Mouse (Mus musculus) stomach, postnatal 0 days (tissue): ENCODE measurements at regions not wholly inside any gene's neighbourhood (a gene's known extent, or its start where the extent isn't known, plus 50 kb on each side); places are given as distances from the start of the nearest gene placed in this dataset.

Experiments used
- CTCF ChIP-seq: IDR thresholded peaks from 2 replicates; pipeline ENCODE4 v1.5.1; 2016; ENCODE audit warnings: antibody characterized with exemption, low read depth, mild to moderate bottlenecking, moderate library complexity
- EP300 ChIP-seq: optimal IDR thresholded peaks from 2 replicates; pipeline ENCODE3; 2016; ENCODE audit warnings: antibody characterized with exemption

DNA sequence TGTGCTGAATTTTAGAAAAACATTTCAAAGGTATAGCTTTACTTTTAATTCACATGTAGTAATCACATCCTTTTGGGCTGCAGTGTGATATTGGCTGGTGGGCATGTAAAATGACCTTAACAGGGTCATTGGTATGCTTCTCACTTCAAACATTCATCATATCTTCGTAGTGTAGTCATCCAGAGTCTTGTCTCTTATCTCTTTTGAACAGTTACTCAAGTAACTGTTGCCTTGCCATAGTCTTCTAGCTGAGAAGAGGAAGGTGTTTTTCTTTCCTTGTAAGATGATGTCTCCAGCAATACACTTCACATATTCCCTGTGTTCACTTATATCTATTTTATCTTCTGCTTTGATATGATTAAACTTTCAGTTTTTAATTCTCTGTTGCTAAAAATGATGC is 150.7 kb upstream of the Slco6d1 start:
- TF ChIP-seq EP300 (no peak), CTCF (no peak)
